Mouse (Mus musculus): ENCODE measurements around the gene Uqcr10. TPM values are rescaled to one million over a fixed set of nuclear protein-coding genes. Genes with fewer than 3 reads are reported as not detected.

The Uqcr10 gene
- polyA plus RNA-seq, 1 experiment: 245 TPM

DNA sequence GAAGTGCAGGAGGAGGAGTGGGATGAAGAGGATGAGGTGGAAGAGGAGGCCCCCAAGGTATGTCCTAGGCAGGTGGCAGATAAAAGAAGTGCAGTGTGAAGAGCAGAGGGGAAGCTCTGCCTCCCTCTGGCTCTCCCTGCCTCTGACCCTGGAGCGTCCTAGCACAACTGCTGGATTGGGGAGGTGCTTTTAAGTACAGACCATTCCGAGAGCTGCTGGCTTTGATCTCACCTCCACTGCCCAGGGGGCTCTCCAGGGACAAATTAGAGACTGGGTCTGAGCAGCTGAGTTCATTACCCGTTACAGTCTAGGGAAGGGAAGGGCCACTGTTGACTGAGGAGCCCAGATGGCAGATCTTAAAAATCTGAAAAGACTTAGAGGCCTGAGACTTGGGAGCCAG is 24.0 kb downstream of the Uqcr10 start:
- no peak for TF ChIP-seq CTCF (IDR thresholded peaks at IDR 0.05; ENCODE audit: low read depth, low read length)
- TF ChIP-seq POLR2A (IDR thresholded peaks at IDR 0.05; ENCODE audit: insufficient read depth, low read length): no peak
- TF ChIP-seq EP300 (IDR thresholded peaks at IDR 0.05; ENCODE audit: insufficient read depth, low read depth, low read length): no peak
- H3K4me3 ChIP-seq (ENCODE audit: low read depth, low read length): no peak overlapping the region
- no peak overlapping the region for H3K27ac ChIP-seq (ENCODE audit: insufficient read depth, low read length)
- H3K4me1 ChIP-seq (ENCODE audit: control insufficient read depth, insufficient read depth, low read length): no peaks in the 10 kb centered on the region
- no peak overlapping the region for H3K9ac ChIP-seq (ENCODE audit: low read depth, poor library complexity, severe bottlenecking)
- no peaks in the 10 kb centered on the region for H3K9me3 ChIP-seq (replicated peaks; ENCODE audit: control insufficient read depth, insufficient read depth, low read length, poor library complexity, severe bottlenecking)
- peaks cover 14% of the 10 kb centered on the region for H3K36me3 ChIP-seq (ENCODE audit: control insufficient read depth, insufficient read depth, low read length, poor library complexity, severe bottlenecking)
- H3K27me3 ChIP-seq (ENCODE audit: control insufficient read depth, insufficient read depth, low read length, poor library complexity, severe bottlenecking): no peaks in the 10 kb centered on the region

DNA sequence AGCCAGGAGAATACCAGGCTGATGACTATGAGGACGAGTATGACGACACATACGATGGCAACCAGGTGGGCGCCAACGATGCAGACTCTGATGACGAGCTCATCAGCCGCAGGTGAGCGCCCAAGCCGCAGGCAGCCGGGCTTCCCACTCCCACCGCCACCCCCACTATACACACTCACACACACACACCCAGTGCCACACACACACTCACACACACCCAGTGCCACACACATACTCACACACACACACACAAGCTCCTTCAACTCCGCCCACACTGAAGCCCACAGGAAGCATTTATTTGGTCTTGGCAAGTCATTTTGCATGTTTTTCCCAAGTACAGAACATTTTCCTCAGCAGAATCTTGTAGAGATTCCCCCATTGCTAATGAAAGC is 24.7 kb downstream of the Uqcr10 start:
- Histone ChIP-seq H3K4me3 (ENCODE audit: low read depth, low read length) (no peak overlapping the region), H3K27ac (ENCODE audit: insufficient read depth, low read length) (no peak overlapping the region), H3K9me3 (replicated peaks; ENCODE audit: control insufficient read depth, insufficient read depth, low read length, poor library complexity, severe bottlenecking) (no peaks in the 10 kb centered on the region), H3K36me3 (ENCODE audit: control insufficient read depth, insufficient read depth, low read length, poor library complexity, severe bottlenecking) (peaks cover 14% of the 10 kb centered on the region), H3K9ac (ENCODE audit: low read depth, poor library complexity, severe bottlenecking) (no peak overlapping the region), H3K4me1 (ENCODE audit: control insufficient read depth, insufficient read depth, low read length) (no peaks in the 10 kb centered on the region), H3K27me3 (ENCODE audit: control insufficient read depth, insufficient read depth, low read length, poor library complexity, severe bottlenecking) (no peaks in the 10 kb centered on the region)
- TF ChIP-seq CTCF (IDR thresholded peaks at IDR 0.05; ENCODE audit: low read depth, low read length) (no peak), POLR2A (IDR thresholded peaks at IDR 0.05; ENCODE audit: insufficient read depth, low read length) (no peak), EP300 (IDR thresholded peaks at IDR 0.05; ENCODE audit: insufficient read depth, low read depth, low read length) (no peak)

DNA sequence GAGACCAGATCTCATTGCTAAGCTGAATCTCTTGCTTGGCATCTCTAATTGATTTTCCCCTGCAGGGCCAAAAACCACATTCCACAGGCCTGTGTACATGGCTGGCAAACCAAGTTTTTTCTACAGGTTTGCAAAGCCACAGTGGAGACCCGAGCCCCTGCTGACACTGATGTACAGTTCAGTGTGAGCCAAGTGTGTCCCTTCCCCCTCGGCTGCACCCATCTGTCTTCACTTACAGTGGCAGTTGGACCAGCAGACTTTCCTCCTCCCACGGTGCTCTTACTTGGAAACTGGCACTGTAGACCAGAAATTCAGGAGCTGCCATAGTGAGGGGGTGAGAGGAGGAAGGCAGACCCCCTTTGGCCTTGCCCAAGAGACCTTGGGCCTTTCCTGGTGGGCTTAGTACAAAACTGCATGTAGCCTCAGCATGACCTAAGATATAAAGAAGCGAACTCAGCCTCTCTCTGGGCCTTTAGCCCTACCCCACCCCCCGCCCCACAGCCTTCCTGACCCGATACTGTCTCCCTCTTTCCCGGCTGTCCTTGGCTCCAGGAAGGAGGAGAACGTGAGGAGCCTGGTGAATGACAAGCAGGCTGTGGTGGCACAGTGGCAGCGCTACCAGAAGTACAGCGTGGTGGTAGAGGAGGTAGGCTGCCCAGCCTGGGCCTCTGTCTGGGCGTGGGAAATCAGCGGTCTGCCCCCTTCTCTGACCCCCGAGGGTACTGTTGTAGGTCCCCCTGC is 25.3 kb downstream of the Uqcr10 start:
- Histone ChIP-seq H3K27ac (ENCODE audit: insufficient read depth, low read length) (no peak overlapping the region), H3K27me3 (ENCODE audit: control insufficient read depth, insufficient read depth, low read length, poor library complexity, severe bottlenecking) (no peaks in the 10 kb centered on the region), H3K4me1 (ENCODE audit: control insufficient read depth, insufficient read depth, low read length) (no peaks in the 10 kb centered on the region), H3K36me3 (ENCODE audit: control insufficient read depth, insufficient read depth, low read length, poor library complexity, severe bottlenecking) (peaks cover 14% of the 10 kb centered on the region), H3K4me3 (ENCODE audit: low read depth, low read length) (no peak overlapping the region), H3K9me3 (replicated peaks; ENCODE audit: control insufficient read depth, insufficient read depth, low read length, poor library complexity, severe bottlenecking) (no peaks in the 10 kb centered on the region), H3K9ac (ENCODE audit: low read depth, poor library complexity, severe bottlenecking) (no peak overlapping the region)
- TF ChIP-seq POLR2A (IDR thresholded peaks at IDR 0.05; ENCODE audit: insufficient read depth, low read length) (no peak), EP300 (IDR thresholded peaks at IDR 0.05; ENCODE audit: insufficient read depth, low read depth, low read length) (no peak), CTCF (IDR thresholded peaks at IDR 0.05; ENCODE audit: low read depth, low read length) (no peak)

DNA sequence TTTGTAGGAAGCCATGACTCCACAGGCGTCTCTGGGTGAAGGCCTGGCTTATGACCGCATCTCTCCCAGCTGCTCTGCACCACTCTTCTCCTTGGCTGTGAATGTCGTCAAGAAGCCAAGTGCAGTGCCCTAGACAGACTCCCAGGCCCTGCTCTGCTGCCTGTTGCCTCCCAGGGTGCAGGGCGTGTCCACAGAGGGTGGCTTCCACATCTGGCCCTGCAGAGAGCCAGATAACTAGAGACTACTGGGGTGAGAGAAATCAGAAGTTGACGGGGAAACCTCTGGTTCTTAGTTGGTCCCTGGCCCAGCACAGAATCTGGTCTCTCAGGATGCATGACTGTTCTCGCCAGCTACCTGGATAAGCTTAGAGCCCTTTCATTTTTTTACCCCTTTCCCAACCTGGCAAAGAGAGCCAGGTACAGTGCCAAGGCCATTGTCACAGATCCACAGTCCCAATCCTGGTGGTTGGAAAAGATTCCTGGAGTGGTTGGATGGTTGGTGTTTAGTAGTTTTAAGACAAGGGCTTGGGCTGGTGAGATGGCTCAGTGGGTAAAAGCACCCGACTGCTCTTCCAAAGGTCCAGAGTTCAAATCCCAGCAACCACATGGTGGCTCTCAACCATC is 26.8 kb downstream of the Uqcr10 start:
- TF ChIP-seq CTCF (IDR thresholded peaks at IDR 0.05; ENCODE audit: low read depth, low read length): no peak
- no peak for TF ChIP-seq POLR2A (IDR thresholded peaks at IDR 0.05; ENCODE audit: insufficient read depth, low read length)
- no peak for TF ChIP-seq EP300 (IDR thresholded peaks at IDR 0.05; ENCODE audit: insufficient read depth, low read depth, low read length)
- Histone ChIP-seq H3K9me3 (replicated peaks; ENCODE audit: control insufficient read depth, insufficient read depth, low read length, poor library complexity, severe bottlenecking) (no peaks in the 10 kb centered on the region), H3K4me1 (ENCODE audit: control insufficient read depth, insufficient read depth, low read length) (no peaks in the 10 kb centered on the region), H3K27ac (ENCODE audit: insufficient read depth, low read length) (no peak overlapping the region), H3K9ac (ENCODE audit: low read depth, poor library complexity, severe bottlenecking) (no peak overlapping the region), H3K27me3 (ENCODE audit: control insufficient read depth, insufficient read depth, low read length, poor library complexity, severe bottlenecking) (no peaks in the 10 kb centered on the region), H3K36me3 (ENCODE audit: control insufficient read depth, insufficient read depth, low read length, poor library complexity, severe bottlenecking) (peaks cover 14% of the 10 kb centered on the region), H3K4me3 (ENCODE audit: low read depth, low read length) (no peak overlapping the region)

DNA sequence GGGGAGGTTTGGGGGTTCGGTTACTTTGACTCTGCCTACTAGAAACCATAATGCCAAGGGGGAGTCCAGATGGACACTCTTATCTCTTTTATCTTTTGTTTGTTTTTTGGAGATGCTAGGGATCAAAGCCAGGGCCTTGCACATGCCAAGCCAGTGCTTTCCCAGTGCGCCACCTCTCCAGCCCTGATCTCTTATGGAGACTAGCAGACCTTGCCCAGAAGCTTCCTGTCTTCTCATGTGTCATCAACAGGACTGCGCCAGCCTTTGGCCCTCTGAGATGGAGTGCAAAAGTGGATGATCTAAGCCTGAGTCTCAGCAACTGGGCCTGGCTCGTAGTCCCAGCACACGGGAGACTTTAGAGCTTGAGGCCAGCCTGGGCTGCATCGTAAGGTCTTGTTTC is 28.4 kb downstream of the Uqcr10 start:
- Histone ChIP-seq H3K9me3 (replicated peaks; ENCODE audit: control insufficient read depth, insufficient read depth, low read length, poor library complexity, severe bottlenecking) (no peaks in the 10 kb centered on the region), H3K36me3 (ENCODE audit: control insufficient read depth, insufficient read depth, low read length, poor library complexity, severe bottlenecking) (peaks cover 6% of the 10 kb centered on the region; the same call in 1 of the 2 replicates)

DNA sequence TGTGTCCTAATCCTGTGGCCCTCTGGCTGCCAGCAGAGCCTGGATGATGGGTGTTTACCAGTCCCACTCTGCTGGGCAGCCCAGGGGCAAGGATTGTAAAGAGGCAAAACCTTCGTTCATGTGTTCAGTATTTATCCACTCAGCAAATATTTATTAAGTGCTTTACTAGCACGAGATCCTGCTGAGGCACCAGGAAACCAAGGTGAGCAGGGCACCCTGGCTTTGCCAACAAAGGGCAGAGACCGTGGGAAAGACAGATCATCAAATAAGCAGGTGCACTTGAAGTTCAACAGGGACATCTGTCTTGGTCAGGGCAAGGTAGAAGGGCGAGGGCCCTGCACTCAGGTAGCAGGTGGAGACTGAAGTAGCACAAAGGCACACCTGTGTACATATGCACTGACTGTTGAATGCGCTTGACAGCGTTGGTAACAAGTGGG is 29.0 kb downstream of the Uqcr10 start:
- Histone ChIP-seq H3K36me3 (ENCODE audit: control insufficient read depth, insufficient read depth, low read length, poor library complexity, severe bottlenecking) (peaks cover 6% of the 10 kb centered on the region; the same call in 1 of the 2 replicates), H3K27ac (ENCODE audit: insufficient read depth, low read length) (no peak overlapping the region)
- no peak for TF ChIP-seq CTCF (IDR thresholded peaks at IDR 0.05; ENCODE audit: low read depth, low read length)
- no peak for TF ChIP-seq EP300 (IDR thresholded peaks at IDR 0.05; ENCODE audit: insufficient read depth, low read depth, low read length)
- no peak for TF ChIP-seq POLR2A (IDR thresholded peaks at IDR 0.05; ENCODE audit: insufficient read depth, low read length)

More for the DNA sequence above, 28.4 kb downstream of the Uqcr10 start:
- H3K4me3 ChIP-seq (ENCODE audit: low read depth, low read length): no peak overlapping the region
- H3K9ac ChIP-seq (ENCODE audit: low read depth, poor library complexity, severe bottlenecking): no peak overlapping the region
- no peaks in the 10 kb centered on the region for H3K27me3 ChIP-seq (ENCODE audit: control insufficient read depth, insufficient read depth, low read length, poor library complexity, severe bottlenecking)
- no peaks in the 10 kb centered on the region for H3K4me1 ChIP-seq (ENCODE audit: control insufficient read depth, insufficient read depth, low read length)
- H3K27ac ChIP-seq (ENCODE audit: insufficient read depth, low read length): no peak overlapping the region
- TF ChIP-seq CTCF (IDR thresholded peaks at IDR 0.05; ENCODE audit: low read depth, low read length) (no peak), POLR2A (IDR thresholded peaks at IDR 0.05; ENCODE audit: insufficient read depth, low read length) (no peak), EP300 (IDR thresholded peaks at IDR 0.05; ENCODE audit: insufficient read depth, low read depth, low read length) (no peak)

More for the DNA sequence above, 29.0 kb downstream of the Uqcr10 start:
- no peaks in the 10 kb centered on the region for H3K27me3 ChIP-seq (ENCODE audit: control insufficient read depth, insufficient read depth, low read length, poor library complexity, severe bottlenecking)
- H3K4me3 ChIP-seq (ENCODE audit: low read depth, low read length): no peak overlapping the region
- no peaks in the 10 kb centered on the region for H3K9me3 ChIP-seq (replicated peaks; ENCODE audit: control insufficient read depth, insufficient read depth, low read length, poor library complexity, severe bottlenecking)
- H3K9ac ChIP-seq (ENCODE audit: low read depth, poor library complexity, severe bottlenecking): no peak overlapping the region
- no peaks in the 10 kb centered on the region for H3K4me1 ChIP-seq (ENCODE audit: control insufficient read depth, insufficient read depth, low read length)
